Mouse (Mus musculus) MEL (cell line): Measurements from ENCODE around the gene Efcc1. TPM values are rescaled to one million over a fixed set of nuclear protein-coding genes. Genes with fewer than 3 reads are reported as not detected.

ENCODE experiments used
- DNase-seq: peaks from one replicate; pipeline ENCODE4 v3.0.0; 2011; ENCODE audit warnings: low read depth, low spot score
- H3K27ac ChIP-seq: 2 replicates; pipeline ENCODE4 v1.5.1; 2012; ENCODE audit warnings: low read depth, mild to moderate bottlenecking, control low read depth, low read length, moderate library complexity; ENCODE audit not compliant: control insufficient read depth
- H3K27me3 ChIP-seq, 2 experiments: fragments of 150-350 bp in 1 of 2; sonication (generic) in 1 of 2; 2 replicates each; pipeline ENCODE4 v1.6.1; 2012; ENCODE audit warnings: low read length in 2 of 2, mild to moderate bottlenecking in 2 of 2, improper control_type of control experiment in 1 of 2, moderate library complexity in 1 of 2; ENCODE audit not compliant: insufficient read depth in 2 of 2, control insufficient read depth in 1 of 2
- H3K36me3 ChIP-seq, 2 experiments: 2 replicates each; pipeline ENCODE4 v1.6.1; 2012 to 2014; ENCODE audit warnings: low read length in 2 of 2, improper control_type of control experiment in 1 of 2, inconsistent platforms in 1 of 2, mild to moderate bottlenecking in 1 of 2; ENCODE audit not compliant: insufficient read depth in 2 of 2, control insufficient read depth in 1 of 2
- H3K4me1 ChIP-seq, 2 experiments: fragments of 150-350 bp in 1 of 2; sonication (generic) in 1 of 2; 2 replicates each; pipeline ENCODE4 v1.6.1; 2012; ENCODE audit warnings: low read length in 2 of 2, improper control_type of control experiment in 1 of 2, mild to moderate bottlenecking in 1 of 2; ENCODE audit not compliant: insufficient read depth in 2 of 2, control insufficient read depth in 1 of 2
- H3K4me3 ChIP-seq, 2 experiments: fragments of 150-350 bp in 1 of 2; sonication (generic) in 1 of 2; 2 replicates each; pipeline ENCODE4 v1.5.1; 2012; ENCODE audit warnings: low read depth in 2 of 2, low read length in 2 of 2, mild to moderate bottlenecking in 2 of 2, moderate library complexity in 2 of 2, control low read depth in 1 of 2, improper control_type of control experiment in 1 of 2; ENCODE audit not compliant: control insufficient read depth in 1 of 2, insufficient read depth in 1 of 2
- H3K79me2 ChIP-seq: 2 replicates; pipeline ENCODE4 v1.6.1; 2012; ENCODE audit warnings: mild to moderate bottlenecking, low read length, moderate library complexity; ENCODE audit not compliant: control insufficient read depth, poor library complexity, insufficient read depth
- H3K9ac ChIP-seq: 2 replicates; pipeline ENCODE4 v1.6.1; 2012; ENCODE audit warnings: low read depth, mild to moderate bottlenecking, control low read depth, low read length, moderate library complexity; ENCODE audit not compliant: control insufficient read depth, poor library complexity, severe bottlenecking
- H3K9me3 ChIP-seq: fragments of 150-350 bp; sonication (generic); replicated peaks from 2 replicates; pipeline ENCODE4 v1.6.1; 2012; ENCODE audit warnings: mild to moderate bottlenecking, low read length, improper control_type of control experiment, moderate library complexity; ENCODE audit not compliant: insufficient read depth
- BHLHE40 ChIP-seq: IDR thresholded peaks from 2 replicates; pipeline ENCODE4 v1.6.1; 2012; ENCODE audit warnings: low read depth, mild to moderate bottlenecking, inconsistent platforms, low read length, improper control_type of control experiment, borderline replicate concordance
- CHD2 ChIP-seq: IDR thresholded peaks from 2 replicates; pipeline ENCODE4 v1.6.1; 2011; ENCODE audit warnings: low read length, improper control_type of control experiment
- GABPA ChIP-seq: IDR thresholded peaks from 2 replicates; pipeline ENCODE4 v1.6.1; 2012; ENCODE audit warnings: low read depth, mild to moderate bottlenecking, inconsistent platforms, low read length, improper control_type of control experiment, moderate library complexity
- HCFC1 ChIP-seq: IDR thresholded peaks from 2 replicates; pipeline ENCODE4 v1.6.1; 2012; ENCODE audit warnings: low read depth, mild to moderate bottlenecking, inconsistent platforms, low read length, improper control_type of control experiment, moderate library complexity
- JUND ChIP-seq: IDR thresholded peaks from 2 replicates; pipeline ENCODE4 v1.6.1; 2011; ENCODE audit warnings: low read depth, mild to moderate bottlenecking, improper control_type of control experiment, low read length
- MAX ChIP-seq: IDR thresholded peaks from 2 replicates; pipeline ENCODE4 v1.6.1; 2011; ENCODE audit warnings: low read length, improper control_type of control experiment
- MEF2A ChIP-seq: IDR thresholded peaks from 2 replicates; pipeline ENCODE4 v1.6.1; 2014; ENCODE audit warnings: low read depth, mild to moderate bottlenecking, inconsistent platforms, low read length, improper control_type of control experiment; ENCODE audit not compliant: poor library complexity, insufficient replicate concordance, severe bottlenecking; ENCODE audit errors: extremely low read depth
- MYC ChIP-seq: IDR thresholded peaks from 2 replicates; pipeline ENCODE4 v1.6.1; 2011; ENCODE audit warnings: low read depth, mild to moderate bottlenecking, low read length, improper control_type of control experiment, moderate library complexity
- NELFE ChIP-seq: IDR thresholded peaks from 2 replicates; pipeline ENCODE4 v1.6.1; 2011; ENCODE audit warnings: low read depth, low read length, improper control_type of control experiment
- NRF1 ChIP-seq: IDR thresholded peaks from 2 replicates; pipeline ENCODE4 v1.6.1; 2014; ENCODE audit warnings: low read depth, mild to moderate bottlenecking, inconsistent platforms, low read length, improper control_type of control experiment, moderate library complexity; ENCODE audit not compliant: poor library complexity, insufficient read depth, severe bottlenecking
- POLR2A ChIP-seq, 2 experiments: IDR thresholded peaks; 2 replicates each; pipeline ENCODE4 v1.6.1; 2011 to 2012; ENCODE audit warnings: low read length in 2 of 2, mild to moderate bottlenecking in 2 of 2, control low read depth in 1 of 2, improper control_type of control experiment in 1 of 2, low read depth in 1 of 2, moderate library complexity in 1 of 2; ENCODE audit not compliant: control insufficient read depth in 1 of 2, insufficient read depth in 1 of 2, poor library complexity in 1 of 2
- POLR2AphosphoS5 ChIP-seq: IDR thresholded peaks from 2 replicates; pipeline ENCODE4 v1.6.1; 2012; ENCODE audit warnings: low read depth, borderline replicate concordance, mild to moderate bottlenecking, inconsistent platforms, low read length, moderate library complexity, mixed read lengths
- SIN3A ChIP-seq: IDR thresholded peaks from 2 replicates; pipeline ENCODE4 v1.6.1; 2012; ENCODE audit warnings: low read length, improper control_type of control experiment, inconsistent platforms
- TAL1 ChIP-seq: IDR thresholded peaks from 2 replicates; pipeline ENCODE4 v1.6.1; 2012; ENCODE audit warnings: mild to moderate bottlenecking, inconsistent platforms, low read length, moderate library complexity, mixed read lengths
- TBP ChIP-seq: IDR thresholded peaks from 2 replicates; pipeline ENCODE4 v1.8.0; 2011; ENCODE audit warnings: low read depth, low read length, improper control_type of control experiment
- USF1 ChIP-seq: IDR thresholded peaks from 2 replicates; pipeline ENCODE4 v1.6.1; 2014; ENCODE audit warnings: low read depth, mild to moderate bottlenecking, inconsistent platforms, low read length, improper control_type of control experiment, moderate library complexity
- ZKSCAN1 ChIP-seq: IDR thresholded peaks from 2 replicates; pipeline ENCODE4 v1.6.1; 2012; ENCODE audit warnings: low read depth, mild to moderate bottlenecking, inconsistent platforms, low read length, improper control_type of control experiment, moderate library complexity
- ZNF384 ChIP-seq: IDR thresholded peaks from 2 replicates; pipeline ENCODE4 v1.6.1; 2012; ENCODE audit warnings: low read depth, mild to moderate bottlenecking, inconsistent platforms, low read length, improper control_type of control experiment
- polyA plus RNA-seq, 2 experiments: library from polyadenylated mRNA; stranded (reverse) in 1 of 2; unstranded in 1 of 2; fragments of >175 nt in 1 of 2; fragments of >200 nt in 1 of 2; gene quantifications; 2 replicates each; pipeline versions ENCODE4 v1.2.1 to v1.2.4; 2012; ENCODE audit warnings: low replicate concordance in 2 of 2, low read depth in 1 of 2; ENCODE audit not compliant: insufficient read length in 2 of 2, insufficient read depth in 1 of 2, missing spikeins in 1 of 2
- total RNA-seq: library from RNA; depleted of rRNA; stranded (reverse); fragments of 300-350 nt; gene quantifications from 2 replicates; pipeline ENCODE4 v1.2.3, GENCODE M21; 2012

The Efcc1 gene
- total and polyA plus RNA-seq, 3 experiments, result 0.27 to 1.2 TPM; not detected in 1

DNA sequence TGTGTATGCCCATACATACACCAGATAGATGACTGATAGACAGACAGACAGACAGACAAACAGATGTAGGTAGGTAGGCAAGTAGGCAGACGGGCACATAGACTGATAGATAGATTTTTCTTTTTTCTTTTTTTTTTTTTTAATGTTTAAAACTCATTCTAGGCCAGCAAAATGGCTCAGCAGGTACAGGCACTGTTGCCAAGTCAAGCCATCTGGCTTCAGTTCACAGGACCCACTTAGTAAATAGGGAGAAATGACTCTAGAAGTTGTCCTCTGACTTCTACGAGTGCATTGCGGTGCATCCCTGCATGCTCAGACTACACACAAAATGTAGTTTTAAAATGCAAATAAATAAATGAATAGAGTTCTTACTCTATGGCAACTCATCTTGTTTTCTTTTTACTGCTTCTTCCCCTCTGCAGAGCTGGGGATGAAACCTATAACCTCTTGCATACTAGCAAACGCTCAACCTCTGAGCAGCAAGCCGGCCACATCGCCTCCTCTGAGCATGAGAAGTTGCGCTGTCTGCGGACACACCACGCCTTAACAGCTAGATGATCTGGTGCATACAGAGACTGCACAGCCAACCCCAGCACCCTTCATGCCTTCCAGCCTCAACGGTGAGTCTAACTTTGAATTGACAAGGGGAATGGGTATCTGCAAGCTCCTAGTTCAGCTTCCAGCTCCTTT lies 63.3 kb downstream of the Efcc1 start:
- Histone ChIP-seq H3K79me2 (no peaks in the 10 kb centered on the region), H3K9ac (no peak overlapping the region), H3K27me3 (no peaks in the 10 kb centered on the region), H3K4me1 (peaks cover 21 to 27% of the 10 kb centered on the region in 2 experiments), H3K36me3 (peaks cover 0 to 25% of the 10 kb centered on the region in 2 experiments; a peak in 2 of 4 replicates), H3K4me3 (no peak overlapping the region), H3K9me3 (no peaks in the 10 kb centered on the region), H3K27ac (no peak overlapping the region)
- no peak for DNase-seq
- TF ChIP-seq MAX (no peak), NRF1 (no peak), ZKSCAN1 (no peak), HCFC1 (no peak), POLR2AphosphoS5 (no peak), NELFE (no peak), JUND (no peak), POLR2A (IDR thresholded peaks at IDR 0.05; ENCODE audit: control insufficient read depth in 1 of 2, insufficient read depth in 1 of 2, low read depth in 1 of 2, low read length in 2 of 2, poor library complexity in 1 of 2) (no peak), MEF2A (no peak), GABPA (no peak), ZNF384 (no peak), SIN3A (no peak), CHD2 (no peak), USF1 (no peak), MYC (no peak)

- no peak overlapping the region for H3K27ac ChIP-seq
Measured at GRCm38 (mm10) chr6:87795385-87796150, 64.9 kb downstream of the Efcc1 start.

More at GRCm38 (mm10) chr6:87795385-87796150, 64.9 kb downstream of the Efcc1 start:
- DNase-seq, result no peak
- no peaks in the 10 kb centered on the region for H3K27me3 ChIP-seq
- TF ChIP-seq BHLHE40, result no peak
- TF ChIP-seq TBP, result no peak
- no peak for TF ChIP-seq TAL1
- TF ChIP-seq MYC, result no peak
- no peak overlapping the region for H3K4me3 ChIP-seq
- H3K36me3 ChIP-seq, result peaks cover 0 to 12% of the 10 kb centered on the region in 2 experiments; a peak in 2 of 4 replicates
- H3K79me2 ChIP-seq, result no peaks in the 10 kb centered on the region
- H3K9ac ChIP-seq, result no peak overlapping the region
- H3K9me3 ChIP-seq, result no peaks in the 10 kb centered on the region
- H3K4me1 ChIP-seq, result peaks cover 6 to 11% of the 10 kb centered on the region in 2 experiments
